ENCODE assay signal across 7 mouse cellular contexts in the genomic region with DNA sequence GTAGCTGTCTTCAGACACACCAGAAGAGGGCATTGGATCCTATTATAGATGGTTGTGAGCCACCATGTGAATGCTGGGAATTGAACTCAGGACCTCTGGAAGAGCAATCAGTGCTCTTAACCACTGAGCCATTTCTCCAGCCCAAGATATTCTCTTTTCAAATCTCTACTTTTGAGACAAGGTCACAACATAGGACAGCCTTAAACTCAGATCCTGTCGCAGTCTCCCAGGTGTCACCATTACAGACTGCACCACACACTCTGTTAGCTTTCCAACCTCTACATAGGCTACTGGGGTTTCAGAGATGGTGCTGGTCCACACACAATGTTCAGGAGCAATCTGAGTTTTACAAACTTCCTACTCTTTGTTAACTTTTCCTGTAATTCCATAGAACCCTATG. TPM values are rescaled to one million over a fixed set of nuclear protein-coding genes. Genes with fewer than 3 reads are reported as not detected.
DNase-seq lines count a peak whose midpoint lies in the region; ATAC-seq and TF ChIP-seq lines count a peak whose summit lies in the region.
"Not testable (repeated sequence)": the region's sequence is repeated elsewhere in the genome, so short reads cannot be mapped to it uniquely, and the experiment has no call there.

No protein-coding gene starts in this region.

- not testable (repeated sequence) for TF ChIP-seq CTCF in lung, adult 2 months (IDR thresholded peaks at IDR 0.05; ENCODE audit: insufficient read depth, low read length)

- not testable (repeated sequence) for H3K27me3 ChIP-seq in embryonic facial prominence, embryonic 15.5 days; heart, embryonic 10.5 days (ENCODE audit: insufficient read depth, poor library complexity, severe bottlenecking); hindbrain, embryonic 15.5 days; limb, embryonic 10.5 days (ENCODE audit: low read depth, poor library complexity, severe bottlenecking); midbrain, embryonic 16.5 days (ENCODE audit: control insufficient read depth, insufficient read depth, low read depth, low read length)

- not testable (repeated sequence) for H3K9me3 ChIP-seq in ES-E14 (ENCODE audit: control insufficient read depth, insufficient read depth, low read depth, low read length); embryonic facial prominence, embryonic 15.5 days (replicated peaks); heart, embryonic 10.5 days; hindbrain, embryonic 15.5 days; limb, embryonic 10.5 days (replicated peaks); midbrain, embryonic 16.5 days (replicated peaks; ENCODE audit: control insufficient read depth, low read length, poor library complexity, severe bottlenecking)

- peak overlapping the region; percentile 72 to 80 for H3K4me3 ChIP-seq in ES-E14 (ENCODE audit: insufficient read depth in 1 of 2, low read depth in 1 of 2, low read length in 2 of 2, poor library complexity in 1 of 2, severe bottlenecking in 1 of 2)
- peak overlapping the region; percentile 91 for H3K4me3 ChIP-seq in embryonic facial prominence, embryonic 15.5 days (replicated peaks)
- H3K4me3 ChIP-seq in heart, embryonic 10.5 days, result peak overlapping the region; percentile 80
- peak overlapping the region; percentile 83 for H3K4me3 ChIP-seq in hindbrain, embryonic 15.5 days
- peak overlapping the region; percentile 87 for H3K4me3 ChIP-seq in limb, embryonic 10.5 days
- peak overlapping the region; percentile 60 for H3K4me3 ChIP-seq in lung, adult 2 months (replicated peaks; ENCODE audit: extremely low read depth, low read depth, low read length)
- H3K4me3 ChIP-seq in midbrain, embryonic 16.5 days (ENCODE audit: low read depth, low read length), result peak overlapping the region; percentile 64

- not testable (repeated sequence) for TF ChIP-seq POLR2A in lung, adult 2 months (IDR thresholded peaks at IDR 0.05; ENCODE audit: borderline replicate concordance, extremely low read depth, low read depth, low read length)

- DNase-seq in ES-E14 (ENCODE audit: low read depth, low spot score); heart, embryonic 10.5 days (ENCODE audit: low spot score); limb, embryonic 10.5 days (ENCODE audit: low spot score); lung, adult 2 months: not testable (repeated sequence)

- in situ Hi-C loops in ES-E14 (cut with MboI; ENCODE audit: low sequenced_read_pairs in 2 of 2, unreplicated experiment in 2 of 2), result not testable (repeated sequence)

- ATAC-seq in embryonic facial prominence, embryonic 15.5 days (ENCODE audit: insufficient number of reproducible peaks, low FRiP score, low TSS enrichment, low read depth); hindbrain, embryonic 15.5 days (ENCODE audit: low FRiP score, low read depth); midbrain, embryonic 16.5 days: not testable (repeated sequence)

- H3K4me2 ChIP-seq in embryonic facial prominence, embryonic 15.5 days (replicated peaks), result peak overlapping the region; percentile 76
- peak overlapping the region; percentile 81 for H3K4me2 ChIP-seq in hindbrain, embryonic 15.5 days
- peak overlapping the region; percentile 78 for H3K4me2 ChIP-seq in midbrain, embryonic 16.5 days (ENCODE audit: low read length)

- 63% methylated on average over 1 of the region's 1 CpGs for WGBS in embryonic facial prominence, embryonic 15.5 days
- 71% methylated on average over 1 of the region's 1 CpGs for WGBS in heart, embryonic 10.5 days
- WGBS in hindbrain, embryonic 15.5 days, result 83% methylated on average over 1 of the region's 1 CpGs
- 73% methylated on average over 1 of the region's 1 CpGs for WGBS in limb, embryonic 10.5 days
- WGBS in lung, adult 2 months, result 74% methylated on average over 1 of the region's 1 CpGs
- WGBS in midbrain, embryonic 16.5 days, result 79% methylated on average over 1 of the region's 1 CpGs

- peaks cover 27% of the 10 kb centered on the region for H3K36me3 ChIP-seq in ES-E14 (ENCODE audit: control insufficient read depth, insufficient read depth, low read length, poor library complexity, severe bottlenecking)
- peaks cover 31% of the 10 kb centered on the region for H3K36me3 ChIP-seq in embryonic facial prominence, embryonic 15.5 days
- peaks cover 37% of the 10 kb centered on the region for H3K36me3 ChIP-seq in heart, embryonic 10.5 days
- H3K36me3 ChIP-seq in hindbrain, embryonic 15.5 days, result peaks cover 27% of the 10 kb centered on the region
- H3K36me3 ChIP-seq in limb, embryonic 10.5 days, result peaks cover 52% of the 10 kb centered on the region
- peaks cover 11% of the 10 kb centered on the region for H3K36me3 ChIP-seq in midbrain, embryonic 16.5 days (ENCODE audit: control insufficient read depth, insufficient read depth, low read length)

- not testable (repeated sequence) for H3K4me1 ChIP-seq in ES-E14 (ENCODE audit: control insufficient read depth in 2 of 2, insufficient read depth in 2 of 2, low read length in 2 of 2, poor library complexity in 1 of 2); heart, embryonic 10.5 days; lung, adult 2 months (ENCODE audit: control insufficient read depth, insufficient read depth, low read length)
- peaks cover 16% of the 10 kb centered on the region for H3K4me1 ChIP-seq in embryonic facial prominence, embryonic 15.5 days
- peaks cover 34% of the 10 kb centered on the region for H3K4me1 ChIP-seq in hindbrain, embryonic 15.5 days (replicated peaks)
- peaks cover 19% of the 10 kb centered on the region for H3K4me1 ChIP-seq in limb, embryonic 10.5 days
- H3K4me1 ChIP-seq in midbrain, embryonic 16.5 days (ENCODE audit: control insufficient read depth, insufficient read depth, low read length), result peaks cover 17% of the 10 kb centered on the region

- H3K9ac ChIP-seq in ES-E14 (ENCODE audit: insufficient read depth, low read depth, low read length, poor library complexity, severe bottlenecking), result peak overlapping the region; percentile 87; the same call in 1 of the 2 replicates
- H3K9ac ChIP-seq in embryonic facial prominence, embryonic 15.5 days, result not testable (repeated sequence)
- peak overlapping the region; percentile 75; the same call in 1 of the 2 replicates for H3K9ac ChIP-seq in hindbrain, embryonic 15.5 days
- H3K9ac ChIP-seq in midbrain, embryonic 16.5 days (ENCODE audit: low read depth, low read length), result peak overlapping the region; percentile 73; the same call in 1 of the 2 replicates

- not testable (repeated sequence) for H3K27ac ChIP-seq in ES-E14 (ENCODE audit: insufficient read depth, low read depth, low read length, poor library complexity, severe bottlenecking); heart, embryonic 10.5 days; midbrain, embryonic 16.5 days (ENCODE audit: low read length)
- peak overlapping the region; percentile 95; the same call in 1 of the 2 replicates for H3K27ac ChIP-seq in embryonic facial prominence, embryonic 15.5 days (replicated peaks)
- peak overlapping the region; percentile 91; the same call in 1 of the 2 replicates for H3K27ac ChIP-seq in hindbrain, embryonic 15.5 days (replicated peaks)
- H3K27ac ChIP-seq in limb, embryonic 10.5 days, result peak overlapping the region; percentile 95; the same call in 1 of the 2 replicates

RNA-seq across cellular contexts. Expression of a gene that starts 1.3 kb away (rescaled TPM):
- 19.1 and 34.9 TPM in 2 replicates for total RNA-seq in ES-E14 (2012; rRNA removed)
- 155 and 158 TPM in 2 replicates for polyA plus RNA-seq in embryonic facial prominence, embryonic 15.5 days (2015; fragmentation: Nextera tagmentation; extraction: Ambion mirVana)
- 132 and 145 TPM in 2 replicates for polyA plus RNA-seq in heart, embryonic 10.5 days (2016; fragmentation: Nextera tagmentation; extraction: Ambion mirVana)
- 110 and 111 TPM in 2 replicates for polyA plus RNA-seq in hindbrain, embryonic 15.5 days (2015; fragmentation: Nextera tagmentation; extraction: Ambion mirVana)
- 179 and 201 TPM in 2 replicates for polyA plus RNA-seq in limb, embryonic 10.5 days (2016; fragmentation: Nextera tagmentation; extraction: Ambion mirVana)
- polyA plus RNA-seq in lung, adult 2 months (2012; rRNA removed), result 104 and 122 TPM in 2 replicates
- 113 and 117 TPM in 2 replicates for polyA plus RNA-seq in midbrain, embryonic 16.5 days (2015; fragmentation: Nextera tagmentation; extraction: Ambion mirVana)

RNA-seq across cellular contexts. Expression of a gene that starts 1.3 kb away (rescaled TPM):
- 127 and 205 TPM in 2 replicates for total RNA-seq in ES-E14 (2012; rRNA removed)
- polyA plus RNA-seq in embryonic facial prominence, embryonic 15.5 days (2015; fragmentation: Nextera tagmentation; extraction: Ambion mirVana), result 187 and 190 TPM in 2 replicates
- polyA plus RNA-seq in heart, embryonic 10.5 days (2016; fragmentation: Nextera tagmentation; extraction: Ambion mirVana), result 220 and 306 TPM in 2 replicates
- 172 and 178 TPM in 2 replicates for polyA plus RNA-seq in hindbrain, embryonic 15.5 days (2015; fragmentation: Nextera tagmentation; extraction: Ambion mirVana)
- polyA plus RNA-seq in limb, embryonic 10.5 days (2016; fragmentation: Nextera tagmentation; extraction: Ambion mirVana), result 526 and 613 TPM in 2 replicates
- polyA plus RNA-seq in lung, adult 2 months (2012; rRNA removed), result 12.0 and 23.2 TPM in 2 replicates
- polyA plus RNA-seq in midbrain, embryonic 16.5 days (2015; fragmentation: Nextera tagmentation; extraction: Ambion mirVana), result 173 and 193 TPM in 2 replicates

RNA-seq across cellular contexts. Expression of a gene that starts 7.2 kb away (rescaled TPM):
- 19.4 and 42.3 TPM in 2 replicates for total RNA-seq in ES-E14 (2012; rRNA removed)
- 53.8 and 57.4 TPM in 2 replicates for polyA plus RNA-seq in embryonic facial prominence, embryonic 15.5 days (2015; fragmentation: Nextera tagmentation; extraction: Ambion mirVana)
- 36.1 and 44.7 TPM in 2 replicates for polyA plus RNA-seq in heart, embryonic 10.5 days (2016; fragmentation: Nextera tagmentation; extraction: Ambion mirVana)
- 92.4 and 107 TPM in 2 replicates for polyA plus RNA-seq in hindbrain, embryonic 15.5 days (2015; fragmentation: Nextera tagmentation; extraction: Ambion mirVana)
- 45.4 and 51.9 TPM in 2 replicates for polyA plus RNA-seq in limb, embryonic 10.5 days (2016; fragmentation: Nextera tagmentation; extraction: Ambion mirVana)
- 99.1 and 111 TPM in 2 replicates for polyA plus RNA-seq in lung, adult 2 months (2012; rRNA removed)
- polyA plus RNA-seq in midbrain, embryonic 16.5 days (2015; fragmentation: Nextera tagmentation; extraction: Ambion mirVana), result 95.0 and 99.5 TPM in 2 replicates

RNA-seq across cellular contexts. Expression of a gene that starts 7.4 kb away (rescaled TPM):
- 74.8 and 115 TPM in 2 replicates for total RNA-seq in ES-E14 (2012; rRNA removed)
- 55.5 and 56.7 TPM in 2 replicates for polyA plus RNA-seq in embryonic facial prominence, embryonic 15.5 days (2015; fragmentation: Nextera tagmentation; extraction: Ambion mirVana)
- polyA plus RNA-seq in heart, embryonic 10.5 days (2016; fragmentation: Nextera tagmentation; extraction: Ambion mirVana), result 44.3 and 63.0 TPM in 2 replicates
- 22.1 and 25.5 TPM in 2 replicates for polyA plus RNA-seq in hindbrain, embryonic 15.5 days (2015; fragmentation: Nextera tagmentation; extraction: Ambion mirVana)
- polyA plus RNA-seq in limb, embryonic 10.5 days (2016; fragmentation: Nextera tagmentation; extraction: Ambion mirVana), result 88.3 and 89.7 TPM in 2 replicates
- polyA plus RNA-seq in lung, adult 2 months (2012; rRNA removed), result 35.3 and 37.0 TPM in 2 replicates
- 20.8 and 22.8 TPM in 2 replicates for polyA plus RNA-seq in midbrain, embryonic 16.5 days (2015; fragmentation: Nextera tagmentation; extraction: Ambion mirVana)

RNA-seq across cellular contexts. Expression of a gene that starts 20.9 kb away (rescaled TPM):
- 25.4 and 26.2 TPM in 2 replicates for total RNA-seq in ES-E14 (2012; rRNA removed)
- polyA plus RNA-seq in embryonic facial prominence, embryonic 15.5 days (2015; fragmentation: Nextera tagmentation; extraction: Ambion mirVana), result not detected in 2 replicates
- not detected in 2 replicates for polyA plus RNA-seq in heart, embryonic 10.5 days (2016; fragmentation: Nextera tagmentation; extraction: Ambion mirVana)
- polyA plus RNA-seq in hindbrain, embryonic 15.5 days (2015; fragmentation: Nextera tagmentation; extraction: Ambion mirVana), result not detected in 2 replicates
- not detected in 2 replicates for polyA plus RNA-seq in limb, embryonic 10.5 days (2016; fragmentation: Nextera tagmentation; extraction: Ambion mirVana)
- polyA plus RNA-seq in lung, adult 2 months (2012; rRNA removed), result 20.3 and 46.2 TPM in 2 replicates
- not detected in 2 replicates for polyA plus RNA-seq in midbrain, embryonic 16.5 days (2015; fragmentation: Nextera tagmentation; extraction: Ambion mirVana)
